Mouse (Mus musculus) ES-CJ7 (cell line): ENCODE measurements around the gene Gm3159.
"Not testable (repeated sequence)": the region's sequence is repeated elsewhere in the genome, so short reads cannot be mapped to it uniquely, and the experiment has no call there.

Source experiments
- DNase-seq: peaks from one replicate; pipeline ENCODE4 v3.0.0; 2011; ENCODE audit warnings: low read depth, low spot score

The Gm3159 gene

GRCm38 (mm10) chr14:4397226-4397625 is at the start of gene Gm3159:
Gene Gm3159, plus strand, starts transcription at chr14:4397526.
- DNase-seq = not testable (repeated sequence)

GRCm38 (mm10) chr14:4368991-4369390 is 28.3 kb upstream of the Gm3159 start:
- not testable (repeated sequence) for DNase-seq

- DNase-seq = not testable (repeated sequence)
Measured at GRCm38 (mm10) chr14:4369691-4370090, 27.6 kb upstream of the Gm3159 start.

GRCm38 (mm10) chr14:4377871-4378270 is 19.5 kb upstream of the Gm3159 start:
- DNase-seq = not testable (repeated sequence)

GRCm38 (mm10) chr14:4385606-4386005 is 11.7 kb upstream of the Gm3159 start:
- DNase-seq = not testable (repeated sequence)

- not testable (repeated sequence) for DNase-seq
Measured at GRCm38 (mm10) chr14:4392841-4393530, 4.3 kb upstream of the Gm3159 start.

GRCm38 (mm10) chr14:4398624-4399023 is 1.3 kb downstream of the Gm3159 start:
- DNase-seq = not testable (repeated sequence)

GRCm38 (mm10) chr14:4400115-4400789 is 2.9 kb downstream of the Gm3159 start:
- DNase-seq = not testable (repeated sequence)

GRCm38 (mm10) chr14:4401245-4401644 is 3.9 kb downstream of the Gm3159 start:
- not testable (repeated sequence) for DNase-seq

- DNase-seq = not testable (repeated sequence)
Measured at GRCm38 (mm10) chr14:4403840-4404239, 6.5 kb downstream of the Gm3159 start.

GRCm38 (mm10) chr14:4409939-4410338 is 12.6 kb downstream of the Gm3159 start:
- not testable (repeated sequence) for DNase-seq

- DNase-seq = peak; percentile 32
Measured at GRCm38 (mm10) chr14:4414965-4415835, 17.9 kb downstream of the Gm3159 start, which contains the start of gene Gm3164. Gene Gm3164, plus strand, starts transcription at chr14:4415448.

GRCm38 (mm10) chr14:4430692-4431091 is 33.4 kb downstream of the Gm3159 start, which contains the start of gene Gm3173:
Gene Gm3173, plus strand, starts transcription at chr14:4430992.
- not testable (repeated sequence) for DNase-seq
